Mouse (Mus musculus) liver, adult 2 months (tissue): Measurements from ENCODE around the gene Gse1.

Experiments
- CTCF ChIP-seq: fragments of 200-500 bp; IDR thresholded peaks from 2 replicates; pipeline ENCODE4 v1.5.1; 2011; ENCODE audit warnings: low read depth, low read length, control low read depth
- POLR2A ChIP-seq: fragments of 200-500 bp; IDR thresholded peaks from 2 replicates; pipeline ENCODE4 v1.6.1; 2011; ENCODE audit warnings: low read length, control low read depth; ENCODE audit not compliant: insufficient read depth; ENCODE audit errors: extremely low read depth

DNA sequence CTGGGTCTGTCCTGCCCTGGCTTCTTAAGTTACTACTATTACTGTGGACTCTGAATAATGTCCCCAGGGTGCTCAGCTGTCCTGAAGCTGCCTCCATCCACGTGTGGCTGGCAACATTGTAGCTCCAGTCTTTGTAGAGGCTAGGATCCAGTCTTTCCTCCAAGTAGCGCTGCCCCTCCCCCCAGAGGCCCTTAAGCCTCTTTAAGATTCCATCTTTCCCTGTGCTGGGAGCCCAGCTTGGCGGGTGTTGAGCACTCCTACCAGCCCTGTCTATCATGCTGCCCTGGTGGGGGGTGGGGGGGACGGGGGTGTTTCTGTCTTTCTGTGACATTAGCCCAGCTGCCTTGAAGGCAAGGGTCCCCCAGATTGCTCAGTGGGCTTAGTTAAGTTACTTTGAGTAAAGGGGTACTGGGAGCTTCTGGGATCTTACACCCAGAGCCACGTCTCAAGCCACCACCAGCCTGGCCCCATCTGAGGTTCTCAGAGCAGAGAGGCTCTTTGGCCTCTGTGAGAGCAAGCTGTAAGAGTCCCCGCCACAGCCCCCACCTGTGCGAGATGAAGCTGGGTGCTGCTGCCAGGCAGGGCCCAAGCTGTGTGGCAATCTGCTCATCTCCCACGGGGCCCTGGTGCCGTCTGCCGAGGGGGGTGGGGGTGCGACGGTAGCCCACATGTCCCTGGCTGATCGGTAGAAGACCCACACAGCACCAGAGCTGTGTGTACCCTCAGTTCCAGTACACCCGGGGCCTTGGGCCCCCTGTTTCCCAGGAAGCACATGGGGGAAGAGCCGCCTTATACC lies 329.1 kb downstream of the Gse1 start:
- TF ChIP-seq POLR2A (no peak), CTCF (no peak)
